Mouse (Mus musculus): Measurements from ENCODE around the gene Ptchd1. TPM values are rescaled to one million over a fixed set of nuclear protein-coding genes. Genes with fewer than 3 reads are reported as not detected.

Ptchd1 gene
- 0.28 and 0.52 TPM in 2 replicates for polyA plus RNA-seq (2015; fragmentation: Nextera tagmentation; extraction: Ambion mirVana)

DNA sequence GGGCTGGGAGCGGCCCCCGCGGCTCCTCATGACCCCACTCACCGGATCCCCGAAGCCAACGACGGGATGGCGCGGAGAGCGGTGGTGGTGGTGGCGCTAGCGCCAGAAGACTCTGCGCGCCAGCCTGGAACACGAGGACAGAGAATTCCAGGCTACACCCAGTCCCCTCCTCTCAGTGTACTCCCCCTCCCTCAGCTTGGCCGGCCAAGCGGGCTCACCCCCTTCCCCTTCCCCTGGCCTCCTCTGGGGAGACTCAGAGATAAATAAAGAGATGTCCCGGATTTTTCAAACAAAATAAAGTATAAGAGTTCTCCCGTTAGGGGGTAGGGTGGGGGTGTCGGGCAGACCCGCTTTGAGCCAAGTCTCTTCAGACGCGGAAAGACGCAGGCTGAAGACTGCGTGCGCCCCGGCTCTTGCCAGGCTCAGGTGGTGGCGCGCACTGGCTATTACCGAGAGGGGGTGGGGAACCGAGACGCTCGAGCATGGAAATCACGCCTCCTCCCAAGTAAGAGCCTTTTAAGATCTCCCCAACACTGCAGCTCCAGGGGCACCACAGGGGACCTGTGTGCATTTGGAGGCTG is at the start of gene Ptchd1:
TSS of gene Ptchd1 (minus strand) at position 114 of the 581 bp plus-strand sequence.
- Histone ChIP-seq H3K27me3 (replicated peaks) (peaks cover 57% of the 10 kb centered on the region), H3K27ac (replicated peaks) (no peak within 1 kb of the TSS), H3K4me1 (peaks cover 7% of the 10 kb centered on the region), H3K36me3 (no peaks in the 10 kb centered on the region), H3K4me2 (peak within 1 kb of the TSS; percentile 83), H3K4me3 (peak within 1 kb of the TSS; percentile 57), H3K9me3 (no peaks in the 10 kb centered on the region), H3K9ac (peak within 1 kb of the TSS; percentile 50; the same call in 1 of the 2 replicates)
- WGBS: 11% methylated on average over 31 of the region's 34 CpGs
- no peak for ATAC-seq (ENCODE audit: extremely low read depth, insufficient number of reproducible peaks, low FRiP score, low TSS enrichment)

DNA sequence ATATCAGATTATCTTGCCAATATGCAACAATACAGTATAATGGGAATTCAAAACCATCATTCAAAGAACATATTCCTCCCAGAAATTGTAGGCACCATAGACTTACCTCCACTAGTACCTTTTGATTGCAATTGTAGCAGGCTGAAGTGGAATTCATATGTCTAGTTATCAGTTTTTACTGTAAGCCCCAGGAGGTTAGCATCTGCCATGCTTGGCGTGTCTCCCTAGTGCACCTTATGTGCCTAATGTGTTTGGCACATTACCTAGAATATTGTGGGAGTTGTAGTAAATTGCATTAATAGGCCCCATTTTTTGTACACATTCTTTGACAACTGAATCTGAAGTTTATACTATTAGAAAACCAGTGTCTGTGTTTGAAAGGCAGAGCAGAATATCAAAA is 34.4 kb upstream of the Ptchd1 start:
- 79% methylated on average over 1 of the region's 1 CpGs for WGBS
- ATAC-seq (ENCODE audit: extremely low read depth, insufficient number of reproducible peaks, low FRiP score, low TSS enrichment): no peak
- Histone ChIP-seq H3K9me3 (no peaks in the 10 kb centered on the region), H3K4me2 (no peak overlapping the region), H3K9ac (no peak overlapping the region), H3K27me3 (replicated peaks) (no peaks in the 10 kb centered on the region), H3K36me3 (no peaks in the 10 kb centered on the region), H3K4me3 (no peak overlapping the region), H3K4me1 (no peaks in the 10 kb centered on the region), H3K27ac (replicated peaks) (no peak overlapping the region)

DNA sequence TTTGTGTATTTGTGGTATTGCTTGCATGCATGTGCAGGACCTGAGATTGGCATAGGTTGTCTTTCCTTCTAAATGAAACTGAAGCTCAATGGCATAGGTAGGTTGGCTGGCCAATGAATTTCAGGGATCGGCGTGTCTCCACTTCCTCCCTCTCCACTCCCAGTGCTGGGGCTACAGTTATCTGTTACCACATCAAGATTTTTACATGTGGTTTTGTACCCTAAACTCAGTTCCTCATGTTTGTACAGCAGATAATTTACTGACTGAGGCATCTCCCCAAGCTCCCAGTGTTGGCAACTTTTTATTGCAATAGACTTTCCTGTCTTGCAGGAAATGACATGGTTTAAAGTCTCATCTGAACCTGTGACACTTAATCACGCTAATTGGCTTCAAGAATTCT is 22.4 kb upstream of the Ptchd1 start:
- Histone ChIP-seq H3K36me3 (no peaks in the 10 kb centered on the region), H3K4me2 (no peak overlapping the region)

DNA sequence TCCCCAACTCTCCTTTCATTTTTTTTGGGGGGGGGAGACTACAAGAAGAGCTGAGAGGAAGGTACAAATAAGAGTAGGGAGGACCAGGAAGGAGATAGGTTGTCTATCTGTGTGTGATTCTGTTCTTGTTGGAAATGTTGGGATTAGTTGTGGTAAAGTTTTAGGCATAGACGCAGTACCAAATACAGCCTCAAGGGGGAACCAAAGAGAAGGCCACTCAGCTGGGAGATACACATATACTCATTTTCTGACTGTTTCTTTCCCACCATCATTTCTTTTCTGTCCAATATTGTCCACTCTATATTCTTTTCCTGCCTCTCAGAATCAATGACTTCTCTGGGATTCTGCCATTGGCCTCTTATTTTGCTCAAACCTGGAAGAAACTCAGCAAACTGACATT is 20.4 kb upstream of the Ptchd1 start:
- ATAC-seq (ENCODE audit: extremely low read depth, insufficient number of reproducible peaks, low FRiP score, low TSS enrichment): no peak
- H3K4me2 ChIP-seq: no peak overlapping the region
- 24% methylated on average over 1 of the region's 1 CpGs for WGBS
- H3K36me3 ChIP-seq: no peaks in the 10 kb centered on the region
- no peak overlapping the region for H3K27ac ChIP-seq (replicated peaks)
- H3K9ac ChIP-seq: no peak overlapping the region
- no peaks in the 10 kb centered on the region for H3K9me3 ChIP-seq
- H3K4me3 ChIP-seq: no peak overlapping the region
- no peaks in the 10 kb centered on the region for H3K4me1 ChIP-seq
- no peaks in the 10 kb centered on the region for H3K27me3 ChIP-seq (replicated peaks)

More for the DNA sequence above, 22.4 kb upstream of the Ptchd1 start:
- Histone ChIP-seq H3K27ac (replicated peaks) (no peak overlapping the region), H3K9ac (no peak overlapping the region), H3K4me1 (no peaks in the 10 kb centered on the region), H3K27me3 (replicated peaks) (no peaks in the 10 kb centered on the region), H3K4me3 (no peak overlapping the region), H3K9me3 (no peaks in the 10 kb centered on the region)
- ATAC-seq (ENCODE audit: extremely low read depth, insufficient number of reproducible peaks, low FRiP score, low TSS enrichment): no peak
- 68% methylated on average over 3 of the region's 3 CpGs for WGBS

DNA sequence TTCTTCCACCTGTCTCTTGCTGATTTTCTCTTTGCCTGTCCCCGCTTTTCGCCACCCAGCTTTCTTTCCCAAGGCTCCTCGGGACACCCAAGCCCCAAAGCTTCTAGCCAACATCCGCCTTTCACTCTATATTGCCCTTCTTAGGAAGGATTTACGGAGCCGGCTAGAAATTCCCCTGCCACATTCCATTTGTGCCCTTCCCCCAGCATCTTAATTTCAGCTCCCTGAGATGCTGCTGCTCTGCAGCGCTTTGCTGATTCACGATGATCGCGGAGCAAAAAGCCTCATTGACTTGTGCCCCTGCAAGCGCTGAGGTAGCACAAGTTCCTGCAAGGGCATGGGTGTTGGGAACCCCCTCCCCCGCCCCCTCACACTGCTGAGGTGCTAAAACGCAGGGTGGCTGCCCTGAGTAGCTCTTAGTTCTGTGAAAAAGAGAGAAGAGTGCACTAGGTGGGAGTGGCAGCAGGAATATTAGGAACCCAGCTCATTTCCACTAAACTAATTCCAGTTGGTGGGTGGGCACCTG is 2.1 kb upstream of the Ptchd1 start:
- no peaks in the 10 kb centered on the region for H3K9me3 ChIP-seq
- H3K27me3 ChIP-seq (replicated peaks): peaks cover 57% of the 10 kb centered on the region
- WGBS: 6% methylated on average over 13 of the region's 13 CpGs
- H3K4me1 ChIP-seq: peaks cover 7% of the 10 kb centered on the region
- peak overlapping the region; percentile 54 for H3K4me2 ChIP-seq
- no peak overlapping the region for H3K27ac ChIP-seq (replicated peaks)
- no peak overlapping the region for H3K9ac ChIP-seq
- H3K4me3 ChIP-seq: peak overlapping the region; percentile 27
- ATAC-seq (ENCODE audit: extremely low read depth, insufficient number of reproducible peaks, low FRiP score, low TSS enrichment): no peak
- H3K36me3 ChIP-seq: no peaks in the 10 kb centered on the region

DNA sequence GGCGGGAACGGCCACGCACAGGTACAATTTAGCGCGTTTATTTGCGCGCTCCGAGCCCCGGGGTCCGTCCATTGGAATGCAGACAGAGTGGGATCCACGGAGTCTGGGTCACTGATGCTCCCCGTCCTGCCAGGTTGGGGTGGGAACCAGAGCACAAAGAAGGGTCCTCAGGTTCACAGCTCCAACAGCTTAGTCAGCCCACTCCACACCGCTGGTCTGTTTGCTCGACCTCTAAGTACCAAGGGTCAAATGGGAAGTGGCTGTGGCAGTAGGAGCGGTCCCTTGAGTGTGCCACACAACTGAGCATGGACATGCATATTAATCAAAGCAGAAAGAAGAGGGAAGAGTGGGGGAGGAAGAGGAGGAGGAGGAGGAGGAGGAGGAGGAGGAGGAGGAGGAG is 1.3 kb upstream of the Ptchd1 start:
- Histone ChIP-seq H3K9ac (no peak overlapping the region), H3K27me3 (replicated peaks) (peaks cover 57% of the 10 kb centered on the region), H3K9me3 (no peaks in the 10 kb centered on the region), H3K36me3 (no peaks in the 10 kb centered on the region), H3K4me2 (peak overlapping the region; percentile 83), H3K27ac (replicated peaks) (no peak overlapping the region), H3K4me1 (peaks cover 7% of the 10 kb centered on the region), H3K4me3 (peak overlapping the region; percentile 57)
- ATAC-seq (ENCODE audit: extremely low read depth, insufficient number of reproducible peaks, low FRiP score, low TSS enrichment): no peak
- 23% methylated on average over 15 of the region's 15 CpGs for WGBS

- 16% methylated on average over 19 of the region's 19 CpGs for WGBS
- Histone ChIP-seq H3K36me3 (no peaks in the 10 kb centered on the region), H3K27ac (replicated peaks) (no peak within 1 kb of the TSS), H3K27me3 (replicated peaks) (peaks cover 57% of the 10 kb centered on the region), H3K4me1 (peaks cover 7% of the 10 kb centered on the region), H3K9me3 (no peaks in the 10 kb centered on the region), H3K4me3 (peak within 1 kb of the TSS; percentile 57), H3K9ac (0 out of 2 replicates have a peak within 1 kb of the TSS, but pooled peaks have one; percentile 50), H3K4me2 (peak within 1 kb of the TSS; percentile 83)
- ATAC-seq (ENCODE audit: extremely low read depth, insufficient number of reproducible peaks, low FRiP score, low TSS enrichment): no peak
These were observed 777 bp upstream of the Ptchd1 start, which contains the start of gene Gm15155 for GRCm38 (mm10) chrX:155624341-155624841. TSS of gene Gm15155 (plus strand) at chrX:155624741.

DNA sequence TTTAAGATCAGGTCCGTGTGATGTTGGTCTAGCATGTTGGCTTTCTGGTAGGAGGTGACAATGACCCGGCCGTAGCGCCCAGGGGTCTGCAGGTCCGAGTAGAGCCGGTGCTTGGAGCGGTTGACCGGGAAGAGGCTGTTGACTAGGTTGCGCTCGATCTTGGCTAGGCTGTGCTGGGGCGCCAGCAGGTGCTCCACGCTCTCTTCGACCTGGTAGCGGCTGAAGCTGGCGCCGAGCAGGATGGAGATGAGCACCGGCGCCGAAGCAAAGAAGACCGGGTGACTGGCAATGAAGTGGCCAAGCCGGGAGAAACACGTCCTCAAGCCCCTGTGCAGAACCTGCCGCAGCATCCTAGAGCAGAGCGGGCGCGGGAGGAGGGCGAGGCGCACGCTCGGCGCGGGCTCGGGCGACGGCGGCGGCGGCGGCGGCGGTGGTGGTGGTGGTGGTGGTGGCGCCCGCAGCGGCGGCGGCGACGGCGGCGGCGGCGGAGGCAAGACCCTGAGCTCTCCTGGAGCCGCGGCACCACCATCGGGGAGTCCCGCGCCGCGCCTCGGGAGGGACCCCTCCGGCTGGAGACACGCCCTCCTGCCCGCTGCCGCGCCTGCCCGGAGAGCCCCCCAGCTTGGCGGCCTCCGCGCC is 534 bp downstream of the Ptchd1 start:
- 9% methylated on average over 20 of the region's 69 CpGs for WGBS
- H3K4me3 ChIP-seq: peak overlapping the region; percentile 57
- peak overlapping the region; percentile 50; the same call in 1 of the 2 replicates for H3K9ac ChIP-seq
- H3K27me3 ChIP-seq (replicated peaks): peaks cover 57% of the 10 kb centered on the region
- H3K36me3 ChIP-seq: no peaks in the 10 kb centered on the region
- no peak for ATAC-seq (ENCODE audit: extremely low read depth, insufficient number of reproducible peaks, low FRiP score, low TSS enrichment)
- H3K9me3 ChIP-seq: no peaks in the 10 kb centered on the region
- peaks cover 7% of the 10 kb centered on the region for H3K4me1 ChIP-seq
- H3K27ac ChIP-seq (replicated peaks): no peak overlapping the region
- peak overlapping the region; percentile 83 for H3K4me2 ChIP-seq

GRCm38 (mm10) chrX:155622527-155622926 is 1.1 kb downstream of the Ptchd1 start:
- ATAC-seq (ENCODE audit: extremely low read depth, insufficient number of reproducible peaks, low FRiP score, low TSS enrichment): no peak
- Histone ChIP-seq H3K9ac (peak overlapping the region; percentile 33; the same call in 1 of the 2 replicates), H3K4me2 (peak overlapping the region; percentile 83), H3K9me3 (no peaks in the 10 kb centered on the region), H3K4me3 (peak overlapping the region; percentile 57), H3K27ac (replicated peaks) (no peak overlapping the region), H3K27me3 (replicated peaks) (peaks cover 57% of the 10 kb centered on the region), H3K36me3 (no peaks in the 10 kb centered on the region), H3K4me1 (peaks cover 7% of the 10 kb centered on the region)
- WGBS: 6% methylated on average over 24 of the region's 24 CpGs

DNA sequence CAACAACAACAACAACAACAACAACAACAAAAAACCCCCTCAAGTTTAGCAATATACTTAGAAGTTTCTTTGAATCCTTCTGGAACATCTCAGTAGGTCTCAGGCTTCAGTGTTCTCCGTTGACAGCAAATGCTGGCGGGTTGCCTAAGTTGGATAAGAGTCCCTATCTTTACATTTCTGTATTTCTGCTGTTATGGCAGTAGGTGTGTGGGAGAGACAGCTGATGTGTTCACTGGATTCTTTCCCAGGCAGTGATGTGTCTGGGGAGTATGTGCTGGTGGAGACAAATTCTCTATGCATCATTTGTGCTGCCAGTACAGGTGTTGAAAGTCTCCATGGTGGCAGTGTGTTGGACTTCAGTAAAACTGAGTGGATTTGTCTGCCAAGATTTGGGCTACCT is 22.4 kb downstream of the Ptchd1 start:
- H3K9me3 ChIP-seq: no peaks in the 10 kb centered on the region
- H3K27ac ChIP-seq (replicated peaks): no peak overlapping the region
- H3K4me2 ChIP-seq: no peak overlapping the region
- H3K27me3 ChIP-seq (replicated peaks): no peaks in the 10 kb centered on the region
- no peak for ATAC-seq (ENCODE audit: extremely low read depth, insufficient number of reproducible peaks, low FRiP score, low TSS enrichment)
- WGBS: 55% methylated on average over 2 of the region's 2 CpGs
- no peak overlapping the region for H3K9ac ChIP-seq
- H3K4me1 ChIP-seq: no peaks in the 10 kb centered on the region
- H3K4me3 ChIP-seq: no peak overlapping the region
- H3K36me3 ChIP-seq: no peaks in the 10 kb centered on the region

DNA sequence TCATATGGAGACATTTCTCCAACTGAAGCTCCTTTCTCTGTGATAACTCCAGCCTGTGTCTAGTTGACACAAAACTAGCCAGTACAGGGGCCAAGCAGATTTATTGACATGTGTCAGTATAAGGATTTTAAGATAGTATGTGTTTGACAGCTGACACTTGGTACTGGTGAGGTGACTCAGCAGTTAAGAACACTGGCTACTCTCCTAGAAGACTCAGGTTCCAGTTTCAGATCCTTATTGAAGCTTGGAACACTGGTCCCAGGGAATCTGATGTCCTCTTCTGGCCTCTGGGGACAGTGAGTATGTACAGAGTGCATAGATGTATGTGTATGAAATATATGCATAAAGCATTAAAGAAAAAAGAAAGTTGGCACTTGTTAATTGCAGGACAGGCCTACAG is 27.2 kb downstream of the Ptchd1 start:
- no peaks in the 10 kb centered on the region for H3K36me3 ChIP-seq
- H3K9ac ChIP-seq: no peak overlapping the region
- H3K27me3 ChIP-seq (replicated peaks): no peaks in the 10 kb centered on the region
- no peaks in the 10 kb centered on the region for H3K9me3 ChIP-seq
- no peak overlapping the region for H3K4me3 ChIP-seq
- H3K4me1 ChIP-seq: no peaks in the 10 kb centered on the region
- H3K4me2 ChIP-seq: no peak overlapping the region
- ATAC-seq (ENCODE audit: extremely low read depth, insufficient number of reproducible peaks, low FRiP score, low TSS enrichment): no peak
- no peak overlapping the region for H3K27ac ChIP-seq (replicated peaks)

All from heart, embryonic 13.5 days (tissue).